Mouse (Mus musculus) frontal cortex, adult (tissue): ENCODE results near the gene Gbgt1.
A peak's percentile ranks its signal among the peaks of the same experiment; 100 is the strongest.

Source experiments
- ATAC-seq: cut with Nextera tagmentation; 2 replicates; pipeline ENCODE4 v1.9.2; 2017; ENCODE audit warnings: mild to moderate bottlenecking, moderate library complexity, mixed read lengths; ENCODE audit not compliant: low TSS enrichment

Gbgt1 gene

DNA sequence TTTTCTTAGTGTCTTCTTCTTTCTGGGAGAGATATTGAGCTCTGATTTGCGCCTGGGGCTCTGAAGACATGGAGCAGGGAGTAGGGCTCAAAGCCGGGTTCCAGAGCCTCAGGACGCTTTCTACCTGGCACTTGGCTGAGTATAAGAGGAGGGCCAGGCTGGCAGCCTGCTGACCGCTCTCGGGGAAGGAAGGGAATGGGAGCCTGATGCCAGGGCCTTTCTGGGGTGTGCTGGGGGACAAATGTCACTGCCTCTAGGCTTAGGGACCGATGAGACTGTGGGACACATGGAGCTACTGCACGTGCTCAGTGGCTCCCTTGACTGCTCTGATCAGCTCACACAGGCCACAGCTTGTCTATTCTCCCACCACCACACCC, 31.7 kb downstream of the Gbgt1 start:
- no peak for ATAC-seq

DNA sequence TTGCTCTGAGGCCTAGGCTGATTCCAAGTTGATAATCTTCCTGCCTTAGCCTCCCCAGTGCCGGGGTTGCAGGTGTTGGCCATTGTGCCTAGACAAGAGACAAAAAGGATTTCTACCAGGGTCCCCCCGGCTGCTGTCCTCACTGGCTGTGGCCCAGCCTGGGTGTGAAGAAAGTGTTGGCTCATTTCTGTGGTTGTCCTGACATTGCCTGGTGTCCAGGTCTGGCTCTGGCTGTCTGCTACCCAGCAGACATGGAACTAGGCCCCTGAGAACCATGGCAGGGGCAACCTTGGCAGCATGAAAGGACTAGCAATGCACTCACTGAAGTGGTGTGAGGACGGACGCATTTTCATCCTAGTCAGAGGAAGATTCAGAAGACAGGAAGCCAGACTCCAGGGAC, 33.2 kb downstream of the Gbgt1 start:
- ATAC-seq = no peak

DNA sequence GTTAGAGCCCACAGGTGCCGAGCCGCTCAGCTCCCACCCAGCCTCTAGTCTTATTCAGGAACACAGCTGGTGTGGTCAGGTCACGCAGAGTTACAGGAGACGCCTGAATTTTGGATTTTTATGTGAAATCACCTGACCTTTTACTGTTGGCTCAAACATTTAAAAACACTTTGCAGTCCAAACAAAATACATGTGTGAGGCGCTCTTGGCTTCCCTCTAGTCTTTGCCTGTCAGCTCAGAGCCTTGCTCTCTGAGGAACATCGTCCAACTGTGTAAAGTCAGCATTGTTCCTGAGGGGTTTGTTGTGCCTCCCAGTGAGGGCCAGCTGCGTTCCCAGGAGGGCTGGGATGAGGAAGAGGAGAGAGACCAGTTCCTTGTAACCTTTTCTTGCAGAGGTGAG, 33.6 kb downstream of the Gbgt1 start:
- ATAC-seq = no peak

DNA sequence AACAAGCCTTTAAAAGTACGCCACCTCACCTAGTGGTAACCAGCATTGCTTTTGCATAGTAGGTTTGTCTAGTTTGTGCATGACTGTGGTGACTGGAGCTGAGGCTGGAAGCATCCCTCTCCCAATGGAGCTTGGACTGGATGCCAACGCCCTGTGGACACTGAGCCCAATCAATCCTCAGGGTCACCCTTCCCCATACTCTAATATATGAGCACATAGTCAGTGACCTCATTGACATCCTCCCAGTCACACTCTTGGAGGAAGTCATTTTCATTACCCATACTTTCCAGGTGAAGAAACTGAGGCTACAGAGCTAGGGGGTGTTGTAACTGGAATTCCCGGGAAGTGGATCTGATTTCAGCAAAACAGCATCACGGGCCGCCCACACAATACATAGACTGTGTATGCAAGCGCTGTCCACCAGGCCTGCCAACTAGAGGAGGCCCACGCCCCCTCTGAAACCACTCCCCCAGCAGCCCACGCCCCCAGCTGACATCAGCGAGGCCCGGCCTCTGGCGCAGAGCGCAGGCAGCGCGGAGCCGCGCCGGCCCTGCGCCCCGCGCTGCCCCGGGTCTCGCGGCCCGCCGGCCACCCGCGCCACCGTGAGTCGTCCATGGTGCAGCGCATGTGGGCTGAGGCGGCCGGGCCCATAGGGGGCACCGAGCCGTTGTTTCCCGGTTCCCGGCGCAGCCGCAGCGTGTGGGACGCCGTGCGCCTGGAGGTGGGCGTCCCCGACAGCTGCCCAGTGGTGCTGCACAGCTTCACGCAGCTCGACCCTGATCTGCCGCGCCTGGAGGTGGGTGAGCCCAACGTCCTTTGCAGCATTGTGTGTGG, 36.5 kb downstream of the Gbgt1 start:
- ATAC-seq = peak; percentile 76

DNA sequence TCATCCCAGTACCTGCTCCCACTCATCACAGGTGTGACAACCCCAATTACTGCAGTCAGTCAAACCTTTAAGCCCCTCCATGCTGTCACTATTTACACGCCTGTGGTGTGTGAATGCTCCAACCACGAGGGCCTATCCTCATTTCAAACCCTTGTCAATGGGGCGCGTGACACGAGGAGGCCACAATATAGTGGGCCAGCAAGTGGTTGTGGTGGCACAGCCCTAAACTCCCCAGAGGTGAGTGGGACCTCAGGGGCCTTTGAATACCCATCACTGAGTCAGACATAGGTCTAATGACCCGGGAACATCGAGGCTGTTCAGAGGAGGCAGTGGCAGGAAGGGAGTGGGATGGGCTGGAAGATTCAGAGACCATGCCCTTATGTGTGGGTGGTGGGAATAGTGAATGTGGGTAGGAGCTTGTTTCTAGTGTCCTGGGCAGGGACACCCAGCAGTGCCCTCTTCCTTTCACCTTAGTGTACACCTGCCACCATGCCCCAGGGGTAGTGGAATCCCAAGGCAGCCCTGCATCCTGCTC, 37.3 kb downstream of the Gbgt1 start:
- no peak for ATAC-seq

DNA sequence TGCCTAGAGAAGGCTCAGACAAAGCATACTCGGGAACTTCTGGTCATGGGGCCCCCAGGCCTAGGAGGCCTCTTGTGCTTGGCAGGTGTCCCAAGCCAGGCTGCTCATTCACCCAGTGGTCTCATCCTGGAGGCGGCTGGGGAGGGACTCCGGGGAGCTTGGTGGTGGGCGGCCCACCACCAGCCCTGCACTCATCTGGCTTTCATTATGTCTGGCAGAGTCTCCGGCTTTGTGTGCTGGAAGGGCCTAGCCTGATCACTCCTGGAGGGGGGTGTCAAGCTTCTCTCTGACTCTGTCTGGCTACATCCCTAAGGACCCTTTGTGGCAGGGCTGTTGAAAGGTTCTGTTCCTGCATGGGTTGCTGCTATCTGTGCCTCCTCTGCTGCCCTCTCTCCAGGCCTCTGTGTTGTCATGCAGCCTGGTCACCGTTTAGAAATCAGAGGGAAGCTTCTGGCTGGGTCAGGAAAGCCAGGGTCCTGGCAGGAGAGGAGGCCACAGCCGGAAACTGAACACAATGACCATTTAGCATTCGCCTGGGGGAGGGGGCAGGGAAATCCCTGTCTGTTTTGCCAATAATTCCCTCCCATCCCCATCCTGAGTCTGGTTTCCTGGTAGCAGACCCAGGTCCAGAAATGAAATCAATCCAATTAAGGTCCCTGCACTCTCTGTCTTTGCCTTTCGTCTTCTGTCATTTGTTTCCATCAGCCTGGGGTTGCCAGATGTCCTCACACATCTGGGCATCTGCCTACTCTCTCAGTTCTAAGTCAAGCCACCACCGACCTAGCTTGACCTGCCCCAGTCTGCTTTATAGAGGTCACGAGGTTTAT, 38.0 kb downstream of the Gbgt1 start:
- no peak for ATAC-seq

DNA sequence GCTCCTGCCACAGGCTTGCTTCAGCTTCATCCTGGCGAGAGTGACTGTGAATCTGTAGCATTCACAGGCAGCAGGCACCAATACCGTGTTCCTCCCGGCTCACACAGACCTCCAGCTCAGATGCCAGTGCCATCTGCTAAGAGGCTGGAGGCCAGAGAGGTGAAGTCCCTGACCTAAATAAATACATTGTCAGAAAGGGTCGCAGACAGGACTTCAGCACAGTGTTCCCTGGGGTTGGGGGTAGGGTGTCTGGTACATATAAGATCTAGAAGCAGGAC, 38.5 kb downstream of the Gbgt1 start:
- ATAC-seq = no peak

DNA sequence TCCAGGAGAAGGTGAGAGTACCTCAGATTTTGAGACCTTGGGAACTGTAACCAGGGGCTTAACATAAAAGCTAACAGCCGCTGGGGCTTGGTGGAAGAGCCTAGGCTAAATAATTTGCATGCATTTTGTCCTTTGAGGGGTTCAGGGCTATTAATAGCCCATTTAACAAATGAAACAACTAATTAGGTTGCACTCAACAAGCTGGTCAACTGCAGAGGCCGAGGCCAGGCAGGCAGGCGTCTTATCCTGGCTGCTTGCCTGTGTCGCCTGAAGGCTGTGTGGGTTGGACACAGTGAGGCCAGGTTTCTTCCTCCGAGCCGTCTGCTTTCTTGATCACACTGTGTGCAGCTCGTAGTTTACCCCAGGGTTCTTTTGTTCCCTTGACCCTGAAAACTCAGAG, 39.0 kb downstream of the Gbgt1 start:
- ATAC-seq = no peak

DNA sequence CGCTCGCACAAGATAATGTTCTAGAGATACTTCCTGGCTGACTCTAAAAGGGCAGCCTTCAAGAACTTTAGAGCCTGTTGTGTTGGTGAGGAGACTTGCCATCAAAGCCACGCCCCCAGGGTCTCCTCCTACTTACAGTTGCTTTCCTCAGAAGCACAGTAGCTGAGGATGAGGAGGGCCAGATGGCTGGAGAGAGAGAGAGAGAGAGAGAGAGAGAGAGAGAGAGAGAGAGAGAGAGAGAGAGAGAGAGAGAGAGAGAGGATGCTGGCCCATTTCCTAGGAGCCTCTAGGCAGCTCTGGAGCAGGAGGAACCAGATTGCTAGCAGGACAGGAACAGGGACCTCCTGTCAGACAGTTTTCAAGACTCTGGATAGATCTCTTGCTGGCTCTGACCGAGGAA, 39.5 kb downstream of the Gbgt1 start:
- ATAC-seq = no peak

DNA sequence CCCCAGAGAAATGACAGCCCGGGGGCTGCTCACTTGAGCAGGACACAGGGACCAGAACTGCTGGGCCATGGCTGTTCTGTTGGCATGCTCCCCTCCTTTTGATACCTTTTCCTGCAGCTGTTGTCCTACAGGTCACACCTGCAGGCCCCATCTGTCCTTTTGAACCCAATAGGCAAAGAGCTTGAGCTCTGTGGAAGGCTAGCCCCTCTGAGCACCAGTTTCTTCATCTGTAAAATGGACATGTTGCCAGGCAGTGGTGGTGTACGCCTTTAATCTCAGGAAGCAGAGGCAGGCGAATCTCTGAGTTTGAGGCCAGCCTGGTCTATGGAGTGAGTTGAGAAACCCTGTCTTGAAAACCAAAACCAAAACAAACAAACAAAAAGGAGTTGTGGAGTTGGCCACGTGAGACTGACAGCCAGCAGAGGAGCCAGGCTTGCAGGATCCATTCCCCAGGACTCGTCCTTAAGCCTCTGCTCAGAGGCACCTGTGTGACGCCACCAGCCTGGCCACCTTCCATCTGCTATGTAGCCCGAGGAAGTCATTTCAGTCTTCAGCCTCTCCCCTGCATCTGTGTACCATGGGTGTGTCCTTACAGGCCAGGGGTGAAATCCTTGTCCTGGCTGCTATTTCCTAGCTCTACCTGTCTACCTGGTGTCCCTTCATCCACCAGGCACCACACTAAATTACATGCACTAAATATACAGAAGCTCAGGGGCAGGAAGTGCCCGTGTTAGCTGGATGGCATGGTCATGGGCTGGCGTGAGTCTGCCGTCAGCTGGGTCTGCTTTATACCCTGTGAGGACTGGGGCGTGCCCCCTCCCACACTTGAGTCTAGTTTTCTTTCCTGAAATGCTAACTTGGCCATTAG, 40.3 kb downstream of the Gbgt1 start:
- ATAC-seq = no peak

DNA sequence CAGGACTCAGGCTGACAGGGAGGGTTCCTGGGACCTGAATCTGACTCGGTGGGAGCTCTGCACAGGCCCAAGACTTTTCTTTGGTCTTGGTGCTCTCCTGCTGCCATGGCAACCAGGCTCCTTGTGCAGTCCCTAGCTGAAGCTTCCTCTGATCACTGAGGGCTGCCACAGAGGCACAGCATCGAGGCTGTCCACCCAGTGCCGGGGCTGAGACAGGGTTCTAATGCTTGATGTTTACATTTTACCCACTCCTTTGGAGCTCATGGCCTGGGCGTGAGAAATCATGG, 40.9 kb downstream of the Gbgt1 start:
- no peak for ATAC-seq

DNA sequence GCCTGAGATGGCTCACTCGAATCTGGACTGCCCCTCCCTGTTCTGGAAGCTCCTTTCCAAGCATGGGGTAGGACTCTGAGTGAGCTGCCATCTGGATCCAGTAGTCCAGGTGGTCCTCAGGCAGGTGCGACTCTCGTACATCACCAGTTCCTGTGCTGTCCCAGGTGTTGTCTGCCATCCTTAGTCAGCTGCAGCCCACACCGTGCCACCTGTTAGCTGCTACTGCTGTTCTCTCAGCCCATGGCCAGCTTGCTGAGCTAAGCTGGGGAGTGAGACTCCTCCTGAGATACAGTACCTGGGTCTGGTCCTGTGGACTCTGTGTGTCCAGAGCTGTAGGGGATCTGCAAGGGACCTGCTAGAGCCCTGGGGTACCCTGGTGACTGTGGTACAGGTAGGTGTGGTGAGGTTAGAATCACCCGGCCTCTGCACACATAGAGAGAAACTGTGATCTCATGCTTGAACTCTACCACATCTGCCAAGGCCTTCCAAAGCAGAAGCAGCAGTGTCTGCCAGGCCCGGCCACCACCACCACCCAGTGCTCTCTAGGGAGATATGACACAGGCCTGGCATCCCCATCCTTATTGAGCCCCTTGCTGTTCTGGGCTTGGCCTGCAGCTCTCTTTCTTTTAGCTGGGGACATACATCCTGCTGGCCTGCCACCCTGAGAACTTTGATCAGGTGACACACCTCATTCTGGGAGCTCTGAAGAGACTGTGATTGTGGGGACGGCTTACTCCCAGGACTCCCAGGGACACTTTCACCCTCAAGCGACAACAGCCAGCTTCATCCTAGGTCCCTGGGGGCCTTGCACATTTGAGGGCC, 41.5 kb downstream of the Gbgt1 start:
- no peak for ATAC-seq

DNA sequence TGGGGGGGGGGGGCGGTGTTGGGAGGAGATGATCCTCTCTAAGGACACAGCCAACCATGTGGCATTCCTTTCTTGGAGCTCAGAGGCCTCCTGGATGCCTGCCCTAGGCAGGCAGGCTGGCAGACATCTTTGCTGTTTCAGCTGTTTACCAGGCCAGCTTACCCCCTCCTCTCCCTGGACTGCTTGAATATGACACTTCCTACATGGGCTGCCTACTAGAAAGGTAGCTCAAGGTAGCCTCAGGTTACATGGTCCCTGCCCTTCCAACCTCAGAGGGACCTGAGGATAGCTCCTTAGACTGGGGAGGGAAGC, 42.1 kb downstream of the Gbgt1 start:
- no peak for ATAC-seq

DNA sequence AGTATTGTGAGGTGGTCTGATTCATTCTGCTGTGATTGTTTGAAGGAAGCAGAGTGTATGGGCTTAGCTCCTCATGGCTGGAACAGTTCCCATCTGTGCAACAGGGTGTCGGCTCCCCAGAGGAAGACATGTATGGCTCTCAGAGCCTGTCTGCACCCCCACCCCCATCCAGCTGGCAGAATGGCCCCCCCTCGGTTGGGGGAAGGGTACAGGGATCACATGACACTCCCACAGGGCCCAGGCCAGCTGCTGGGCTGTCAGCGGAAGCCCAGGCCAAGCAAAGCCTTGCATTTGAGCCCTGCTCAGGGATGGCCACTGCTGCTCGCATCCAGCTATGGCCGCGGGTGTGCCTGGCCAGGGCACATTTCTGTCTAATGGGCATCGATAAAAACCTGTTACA, 42.5 kb downstream of the Gbgt1 start:
- peak; percentile 8; the same call in 1 of the 2 replicates for ATAC-seq

DNA sequence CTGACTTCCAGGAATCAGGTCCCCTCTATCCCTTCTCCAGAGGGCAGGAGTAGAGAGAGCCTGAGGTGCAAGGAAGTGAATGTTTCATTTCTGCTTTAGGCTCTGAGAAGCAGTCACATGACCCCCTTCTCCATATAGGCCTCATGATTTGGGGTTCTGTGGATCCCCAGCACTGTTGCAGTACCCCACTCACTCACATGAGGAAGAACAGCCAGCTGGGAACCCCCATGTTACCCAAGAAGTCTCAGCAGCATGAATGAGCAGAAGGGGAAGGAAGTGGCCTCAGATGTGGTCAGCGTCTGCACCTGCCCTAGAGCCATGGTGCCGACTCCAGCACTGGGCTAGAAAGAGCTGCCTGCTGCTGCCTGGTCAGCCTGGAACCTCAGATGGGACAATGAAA, 43.3 kb downstream of the Gbgt1 start:
- no peak for ATAC-seq

DNA sequence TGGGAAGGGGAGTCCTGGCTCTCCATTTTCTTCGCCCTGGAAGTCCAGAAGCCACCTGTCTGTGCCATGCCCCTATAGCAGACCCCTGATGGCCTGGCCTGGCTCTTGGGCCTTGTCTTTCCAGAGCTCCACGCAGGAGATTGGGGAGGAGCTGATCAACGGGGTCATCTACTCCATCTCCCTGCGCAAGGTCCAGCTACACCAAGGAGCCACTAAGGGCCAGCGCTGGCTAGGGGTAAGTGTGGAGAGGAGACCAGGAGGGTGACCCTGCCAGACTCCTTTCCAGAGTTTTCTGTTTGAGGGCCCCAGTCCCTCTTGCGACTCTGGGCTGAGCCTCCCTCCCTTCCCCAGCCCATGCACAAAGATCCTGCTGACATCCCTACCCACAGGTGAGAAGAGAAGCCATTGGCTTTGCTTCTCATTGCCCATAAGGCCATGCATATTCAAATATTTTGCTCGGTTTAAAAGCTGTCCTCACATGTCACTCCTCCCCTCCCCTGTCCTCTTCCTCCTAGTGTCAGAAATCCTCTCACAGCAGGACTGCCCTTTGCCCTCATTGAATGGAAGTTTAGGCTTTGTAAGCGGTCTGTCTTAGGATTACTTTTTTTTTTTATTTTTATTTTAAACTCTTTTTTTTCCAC, 44.0 kb downstream of the Gbgt1 start:
- ATAC-seq = no peak

DNA sequence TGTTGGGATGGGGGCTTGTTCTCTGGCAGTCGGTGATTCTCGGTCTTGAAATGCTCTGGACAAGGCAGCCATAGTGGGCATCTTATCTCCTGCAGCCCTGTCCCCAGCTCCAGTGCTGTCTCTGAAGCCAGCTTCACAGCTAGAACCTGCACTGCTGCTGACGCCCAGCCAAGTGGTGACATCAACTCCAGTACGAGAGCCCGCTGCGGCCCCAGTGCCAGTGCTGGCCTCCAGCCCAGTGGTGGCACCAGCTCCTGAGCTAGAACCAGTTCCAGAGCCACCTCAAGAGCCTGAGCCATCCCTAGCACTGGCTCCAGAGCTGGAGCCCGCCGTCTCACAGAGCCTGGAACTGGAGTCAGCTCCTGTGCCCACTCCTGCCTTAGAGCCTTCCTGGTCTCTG, 47.2 kb downstream of the Gbgt1 start:
- no peak for ATAC-seq

DNA sequence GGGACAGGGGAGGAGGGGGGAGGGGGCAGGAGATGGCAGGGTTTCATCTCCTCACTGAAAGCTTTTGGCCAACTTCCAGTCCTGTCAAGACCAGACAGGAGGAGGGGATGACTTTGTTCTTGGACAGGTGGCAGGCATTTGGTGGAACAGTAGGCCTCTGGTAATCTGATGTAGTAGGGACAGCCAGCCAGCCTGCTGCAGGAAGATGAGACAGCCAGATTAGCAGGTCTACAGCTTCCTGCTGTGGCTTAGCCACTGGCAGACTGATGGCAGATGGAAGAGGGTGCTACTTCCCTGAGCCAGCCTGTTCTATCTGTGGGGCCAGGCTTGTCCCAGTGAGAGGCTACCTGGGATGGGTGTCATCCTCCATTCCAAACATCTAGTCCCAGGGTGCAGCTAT, 49.3 kb downstream of the Gbgt1 start:
- no peak for ATAC-seq

DNA sequence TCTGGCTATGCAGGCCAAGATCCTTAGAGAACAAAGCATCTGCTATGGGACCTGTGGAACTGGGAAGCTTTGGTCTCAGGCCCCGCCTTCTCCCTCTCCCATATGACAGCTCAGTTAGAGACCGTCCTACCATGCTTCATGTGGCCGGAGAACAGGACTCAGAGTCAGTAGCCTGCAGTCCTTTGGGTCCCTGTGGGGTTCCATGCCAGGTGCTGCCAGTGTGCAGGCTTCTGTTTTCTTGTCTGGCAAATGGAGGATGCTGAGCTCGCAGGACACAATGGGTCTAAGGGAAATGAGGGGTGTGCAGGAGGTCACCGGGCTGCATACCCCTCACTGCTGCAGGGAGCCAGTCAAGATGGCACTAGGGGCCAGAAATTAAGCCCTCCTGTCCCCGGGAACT, 49.9 kb downstream of the Gbgt1 start:
- no peak for ATAC-seq

DNA sequence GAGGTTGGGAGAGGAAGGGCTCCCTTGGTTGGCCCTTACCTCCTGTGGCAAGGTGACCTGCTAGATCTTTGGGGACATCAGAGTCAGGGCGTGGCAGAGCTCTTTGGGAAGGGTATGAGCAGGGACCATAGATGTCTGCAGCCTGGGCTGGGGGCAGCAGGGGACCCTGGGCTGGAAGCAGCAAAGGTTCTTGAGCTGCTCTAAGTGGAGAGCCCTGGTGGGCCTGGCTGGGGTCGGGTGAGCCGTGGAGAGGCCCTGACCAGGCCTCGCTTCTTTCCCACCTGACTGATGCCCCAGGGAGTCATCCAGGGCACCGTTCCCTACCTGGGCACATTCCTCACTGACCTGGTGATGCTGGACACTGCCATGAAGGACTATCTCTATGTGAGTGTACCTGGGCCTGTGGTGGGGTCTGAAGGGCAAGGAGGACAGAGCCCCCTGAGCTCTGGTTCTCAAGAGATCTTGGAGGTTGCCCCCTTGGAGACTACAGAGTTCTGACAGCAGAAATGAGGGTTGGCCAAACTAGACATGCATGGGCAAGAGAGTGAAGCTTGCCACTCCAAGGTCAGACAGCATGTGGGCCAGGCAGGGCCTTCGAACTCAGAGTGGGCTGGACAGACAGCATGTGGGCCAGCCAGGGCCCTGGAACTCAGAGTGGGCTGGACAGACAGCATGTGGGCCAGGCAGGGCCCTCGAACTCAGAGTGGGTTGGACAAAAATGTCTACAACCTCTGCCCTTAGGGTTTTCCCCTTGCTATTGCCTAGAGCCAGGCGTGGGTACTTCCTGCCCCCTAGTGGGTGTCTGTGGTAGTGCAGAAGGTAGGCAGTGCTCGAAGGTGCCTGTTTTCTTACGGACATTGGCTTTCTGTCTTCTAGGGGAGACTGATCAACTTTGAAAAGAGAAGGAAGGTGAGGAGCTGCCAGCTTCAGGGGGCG, 50.8 kb downstream of the Gbgt1 start:
- peak; percentile 50; the same call in 1 of the 2 replicates for ATAC-seq
